Mouse (Mus musculus) embryonic facial prominence, embryonic 15.5 days (tissue): ENCODE measurements around the gene Tmem87b. TPM values are rescaled to one million over a fixed set of nuclear protein-coding genes. Genes with fewer than 3 reads are reported as not detected.

ENCODE experiments used
- ATAC-seq: fragments of 200-750 bp; cut with Nextera tagmentation; 2 replicates; pipeline ENCODE4 v1.8.0; 2017; ENCODE audit warnings: low read depth, moderate TSS enrichment; ENCODE audit not compliant: insufficient number of reproducible peaks, low FRiP score, low TSS enrichment
- H3K27ac ChIP-seq: fragments of 300-500 bp; sonication (generic); replicated peaks from 2 replicates; pipeline ENCODE4 v1.5.1; 2015; ENCODE audit warnings: mild to moderate bottlenecking, inconsistent platforms
- H3K27me3 ChIP-seq: fragments of 300-500 bp; sonication (generic); 2 replicates; pipeline ENCODE4 v1.6.1; 2015; ENCODE audit warnings: inconsistent platforms
- H3K36me3 ChIP-seq: fragments of 300-500 bp; sonication (generic); 2 replicates; pipeline ENCODE4 v1.6.1; 2015; ENCODE audit warnings: mild to moderate bottlenecking, inconsistent platforms
- H3K4me1 ChIP-seq: fragments of 300-500 bp; sonication (generic); 2 replicates; pipeline ENCODE4 v1.6.1; 2015; ENCODE audit warnings: inconsistent platforms
- H3K4me2 ChIP-seq: fragments of 300-500 bp; sonication (generic); replicated peaks from 2 replicates; pipeline ENCODE4 v1.6.1; 2015; ENCODE audit warnings: mild to moderate bottlenecking, inconsistent platforms
- H3K4me3 ChIP-seq: fragments of 300-500 bp; sonication (generic); replicated peaks from 2 replicates; pipeline ENCODE4 v1.5.1; 2015; ENCODE audit warnings: mild to moderate bottlenecking, inconsistent platforms
- H3K9ac ChIP-seq: fragments of 300-500 bp; sonication (generic); 2 replicates; pipeline ENCODE4 v1.6.1; 2015; ENCODE audit warnings: inconsistent platforms
- H3K9me3 ChIP-seq: fragments of 300-500 bp; sonication (generic); replicated peaks from 2 replicates; pipeline ENCODE4 v1.6.1; 2016; ENCODE audit warnings: inconsistent platforms
- WGBS: fragments of 180-500 bp; shearing (Covaris S2); methylation state at CpG from one replicate; pipeline ENCODE4 v1.1.7; 2015; 5-methylcytosine and 5-hydroxymethylcytosine counted together
- polyA plus RNA-seq: library from polyadenylated mRNA; unstranded; fragments of >200 nt; fragmentation: Nextera tagmentation; extraction: Ambion mirVana; gene quantifications from 2 replicates; pipeline ENCODE4 v1.2.1, GENCODE M21; 2015

Gene Tmem87b
- polyA plus RNA-seq, 1 experiment from 2014 or later: 29.9 TPM

- Histone ChIP-seq H3K4me1 (peaks cover 4% of the 10 kb centered on the region), H3K4me3 (no peak overlapping the region), H3K9ac (no peak overlapping the region), H3K9me3 (no peaks in the 10 kb centered on the region), H3K4me2 (no peak overlapping the region), H3K27me3 (no peaks in the 10 kb centered on the region), H3K36me3 (no peaks in the 10 kb centered on the region), H3K27ac (no peak overlapping the region)
- ATAC-seq: no peak
- 91% methylated on average over 4 of the region's 4 CpGs for WGBS
Measured at GRCm38 (mm10) chr2:128890661-128891335, 72.9 kb downstream of the Tmem87b start.

- Histone ChIP-seq H3K36me3 (no peaks in the 10 kb centered on the region), H3K4me3 (peak overlapping the region; percentile 38), H3K4me2 (peak overlapping the region; percentile 75), H3K27me3 (no peaks in the 10 kb centered on the region), H3K9ac (no peak overlapping the region), H3K4me1 (peaks cover 4% of the 10 kb centered on the region), H3K9me3 (no peaks in the 10 kb centered on the region), H3K27ac (no peak overlapping the region)
- ATAC-seq: peak; percentile 71; the same call in 1 of the 2 replicates
- WGBS: 3% methylated on average over 35 of the region's 37 CpGs
Measured at GRCm38 (mm10) chr2:128892180-128892721, 74.3 kb downstream of the Tmem87b start.

- WGBS: 79% methylated on average over 6 of the region's 6 CpGs
- no peaks in the 10 kb centered on the region for H3K36me3 ChIP-seq
- H3K4me2 ChIP-seq: no peak overlapping the region
- no peaks in the 10 kb centered on the region for H3K27me3 ChIP-seq
- no peak for ATAC-seq
- H3K9ac ChIP-seq: no peak overlapping the region
- no peaks in the 10 kb centered on the region for H3K9me3 ChIP-seq
- H3K4me1 ChIP-seq: no peaks in the 10 kb centered on the region
- H3K4me3 ChIP-seq: no peak overlapping the region
- H3K27ac ChIP-seq: no peak overlapping the region
Measured at GRCm38 (mm10) chr2:128902843-128903242, 84.9 kb downstream of the Tmem87b start.

- Histone ChIP-seq H3K27ac (no peak overlapping the region), H3K4me3 (no peak overlapping the region), H3K4me2 (no peak overlapping the region), H3K36me3 (no peaks in the 10 kb centered on the region), H3K27me3 (no peaks in the 10 kb centered on the region), H3K9me3 (no peaks in the 10 kb centered on the region), H3K4me1 (no peaks in the 10 kb centered on the region), H3K9ac (no peak overlapping the region)
- ATAC-seq: no peak
- WGBS: 81% methylated on average over 3 of the region's 3 CpGs
Measured at GRCm38 (mm10) chr2:128903661-128904060, 85.7 kb downstream of the Tmem87b start.

Other genes with a start within 250 kb of the Tmem87b start
- not detected in 2 replicates for gene Spdye4c, start 226.9 kb upstream of the Tmem87b start, polyA plus RNA-seq
- 52.0 and 55.4 TPM in 2 replicates for gene Anapc1, start 130.7 kb upstream of the Tmem87b start, polyA plus RNA-seq
- gene Mertk, start 119.2 kb upstream of the Tmem87b start, polyA plus RNA-seq: 10.2 and 10.3 TPM in 2 replicates
- gene Fbln7, start 44.9 kb downstream of the Tmem87b start, polyA plus RNA-seq: 4.6 and 5.9 TPM in 2 replicates
- gene Zc3h8, start 126.0 kb downstream of the Tmem87b start, polyA plus RNA-seq: 6.4 and 6.8 TPM in 2 replicates
- 2.4 and 2.5 TPM in 2 replicates for gene Zc3h6, start 149.3 kb downstream of the Tmem87b start, polyA plus RNA-seq
- gene Gm10762, start 149.6 kb downstream of the Tmem87b start, polyA plus RNA-seq: 15.8 and 16.2 TPM in 2 replicates
- 0.12 TPM in 1 of 2 replicates, not detected in the other for gene Vinac1, start 230.1 kb downstream of the Tmem87b start, polyA plus RNA-seq
- 14.8 and 15.9 TPM in 2 replicates for gene Ttl, start 247.8 kb downstream of the Tmem87b start, polyA plus RNA-seq